Mouse (Mus musculus): Measurements from ENCODE around the gene Zscan5b. TPM values are rescaled to one million over a fixed set of nuclear protein-coding genes. Genes with fewer than 3 reads are reported as not detected.
"Not testable (repeated sequence)": the region's sequence is repeated elsewhere in the genome, so short reads cannot be mapped to it uniquely, and the experiment has no call there.

Gene Zscan5b
- polyA plus RNA-seq (2014; fragmentation: Nextera tagmentation; extraction: Ambion mirVana), result not detected in 2 replicates

DNA sequence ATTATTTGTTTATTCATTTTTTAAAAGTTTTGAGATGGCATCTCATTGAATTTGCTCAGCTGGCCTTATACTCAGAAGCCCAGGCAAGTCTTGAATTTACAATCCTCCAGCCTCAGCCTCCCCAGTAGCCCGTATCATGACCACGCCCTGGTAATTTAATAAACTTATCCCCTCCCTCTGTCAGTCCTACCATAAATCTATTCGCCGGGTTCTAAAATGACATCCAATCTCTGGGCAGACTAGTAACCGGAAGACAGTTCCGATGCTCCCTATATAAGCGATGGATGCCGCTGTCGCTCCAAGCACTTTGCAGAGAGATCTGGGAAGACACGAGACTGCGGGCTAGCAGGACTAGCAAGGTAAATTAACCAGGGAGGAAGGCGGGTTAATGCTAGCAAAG is at the start of gene Zscan5b:
Gene Zscan5b, plus strand, starts transcription at position 301 of the 400 bp plus-strand sequence.
- DNase-seq (ENCODE audit: low spot score), result no peak
- H3K27ac ChIP-seq (ENCODE audit: low read depth, low read length), result no peak within 1 kb of the TSS
- no peak for ATAC-seq (replicated peaks; ENCODE audit: low FRiP score)
- no peak within 1 kb of the TSS for H3K9ac ChIP-seq (ENCODE audit: low read length)
- H3K36me3 ChIP-seq (ENCODE audit: control insufficient read depth, insufficient read depth, low read length), result no peaks in the 10 kb centered on the region
- 92% methylated on average over 12 of the region's 12 CpGs for WGBS
- no peak within 1 kb of the TSS for H3K4me3 ChIP-seq (ENCODE audit: low read depth, low read length)
- no peaks in the 10 kb centered on the region for H3K4me1 ChIP-seq (replicated peaks; ENCODE audit: control insufficient read depth, insufficient read depth, low read length)
- H3K27me3 ChIP-seq (ENCODE audit: control insufficient read depth, insufficient read depth, low read length), result no peaks in the 10 kb centered on the region
- no peak within 1 kb of the TSS for H3K4me2 ChIP-seq (ENCODE audit: low read depth, low read length, severe bottlenecking)
- H3K9me3 ChIP-seq (ENCODE audit: control insufficient read depth, low read length), result no peaks in the 10 kb centered on the region; the same call in 1 of the 2 replicates

GRCm38 (mm10) chr7:6172674-6173244 is 49.3 kb upstream of the Zscan5b start:
- Histone ChIP-seq H3K4me1 (replicated peaks; ENCODE audit: control insufficient read depth, insufficient read depth, low read length) (no peaks in the 10 kb centered on the region), H3K27ac (ENCODE audit: low read depth, low read length) (no peak overlapping the region), H3K4me3 (ENCODE audit: low read depth, low read length) (peak overlapping the region; percentile 68), H3K36me3 (ENCODE audit: control insufficient read depth, insufficient read depth, low read length) (no peaks in the 10 kb centered on the region), H3K9ac (ENCODE audit: low read length) (peak overlapping the region; percentile 73), H3K9me3 (ENCODE audit: control insufficient read depth, low read length) (no peaks in the 10 kb centered on the region), H3K4me2 (ENCODE audit: low read depth, low read length, severe bottlenecking) (peak overlapping the region; percentile 67), H3K27me3 (ENCODE audit: control insufficient read depth, insufficient read depth, low read length) (no peaks in the 10 kb centered on the region)
- DNase-seq (ENCODE audit: low spot score) (no peak), ATAC-seq (replicated peaks; ENCODE audit: low FRiP score) (peak; percentile 51)
- under 1% methylated on average over 28 of the region's 28 CpGs for WGBS

DNA sequence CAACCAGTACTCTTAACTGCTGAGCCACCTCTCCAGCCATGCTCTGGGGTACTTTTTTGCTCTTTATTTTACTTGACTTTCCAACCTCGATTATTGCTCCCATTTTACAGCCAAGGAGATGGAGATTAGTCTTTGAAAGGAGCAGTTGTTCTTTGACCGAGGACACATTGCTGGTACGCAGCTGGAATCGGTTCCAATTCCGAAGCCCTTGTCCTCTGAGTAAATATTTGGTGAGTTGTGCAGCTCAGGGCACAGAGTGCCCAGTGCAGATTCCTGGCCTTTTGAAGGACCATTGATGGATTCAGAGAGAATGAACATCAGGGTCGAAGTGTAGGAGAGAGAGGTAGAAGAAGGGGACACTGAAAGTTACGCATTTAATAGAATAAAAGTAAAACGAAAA is 48.2 kb upstream of the Zscan5b start:
- Histone ChIP-seq H3K36me3 (ENCODE audit: control insufficient read depth, insufficient read depth, low read length) (peaks cover 2% of the 10 kb centered on the region; the same call in 1 of the 2 replicates), H3K4me2 (ENCODE audit: low read depth, low read length, severe bottlenecking) (no peak overlapping the region), H3K9me3 (ENCODE audit: control insufficient read depth, low read length) (no peaks in the 10 kb centered on the region), H3K9ac (ENCODE audit: low read length) (no peak overlapping the region), H3K27me3 (ENCODE audit: control insufficient read depth, insufficient read depth, low read length) (no peaks in the 10 kb centered on the region), H3K4me3 (ENCODE audit: low read depth, low read length) (no peak overlapping the region), H3K27ac (ENCODE audit: low read depth, low read length) (no peak overlapping the region), H3K4me1 (replicated peaks; ENCODE audit: control insufficient read depth, insufficient read depth, low read length) (no peaks in the 10 kb centered on the region)
- 90% methylated on average over 8 of the region's 8 CpGs for WGBS
- DNase-seq (ENCODE audit: low spot score) (no peak), ATAC-seq (replicated peaks; ENCODE audit: low FRiP score) (no peak)

DNA sequence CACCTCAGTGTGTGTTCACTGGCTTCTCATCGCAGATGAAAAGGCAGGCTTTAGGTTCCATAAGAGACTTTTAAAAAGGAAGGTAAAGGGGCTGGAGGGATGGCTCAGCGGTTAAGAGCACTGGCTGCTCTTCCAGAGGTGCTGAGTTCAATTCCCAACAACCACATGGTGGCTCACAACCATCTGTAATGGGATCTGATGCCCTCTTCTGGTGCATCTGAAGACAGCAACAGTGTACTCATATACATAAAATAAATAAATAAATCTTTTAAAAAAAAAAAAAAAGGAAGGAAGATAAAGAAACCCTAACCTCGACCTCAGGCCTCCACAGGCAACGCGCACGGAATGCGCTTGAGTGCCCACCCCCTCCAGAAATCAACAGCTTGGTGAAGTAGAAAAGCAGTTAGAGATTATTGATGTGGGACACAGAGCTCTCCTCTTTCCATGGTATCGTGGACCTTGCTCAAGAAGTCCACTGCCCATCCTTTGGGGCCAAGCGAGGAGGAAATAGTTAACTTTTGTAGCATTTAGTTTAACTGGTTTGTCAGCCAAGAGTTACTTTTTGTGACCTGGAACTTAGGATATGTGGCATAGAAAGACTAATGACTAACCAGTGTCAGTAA is 47.6 kb upstream of the Zscan5b start:
- not testable (repeated sequence) for H3K4me2 ChIP-seq (ENCODE audit: low read depth, low read length, severe bottlenecking); H3K27ac ChIP-seq (ENCODE audit: low read depth, low read length); ATAC-seq (replicated peaks; ENCODE audit: low FRiP score); H3K36me3 ChIP-seq (ENCODE audit: control insufficient read depth, insufficient read depth, low read length); H3K4me3 ChIP-seq (ENCODE audit: low read depth, low read length); H3K27me3 ChIP-seq (ENCODE audit: control insufficient read depth, insufficient read depth, low read length); H3K9me3 ChIP-seq (ENCODE audit: control insufficient read depth, low read length); DNase-seq (ENCODE audit: low spot score); H3K9ac ChIP-seq (ENCODE audit: low read length); H3K4me1 ChIP-seq (replicated peaks; ENCODE audit: control insufficient read depth, insufficient read depth, low read length)
- 82% methylated on average over 9 of the region's 9 CpGs for WGBS

DNA sequence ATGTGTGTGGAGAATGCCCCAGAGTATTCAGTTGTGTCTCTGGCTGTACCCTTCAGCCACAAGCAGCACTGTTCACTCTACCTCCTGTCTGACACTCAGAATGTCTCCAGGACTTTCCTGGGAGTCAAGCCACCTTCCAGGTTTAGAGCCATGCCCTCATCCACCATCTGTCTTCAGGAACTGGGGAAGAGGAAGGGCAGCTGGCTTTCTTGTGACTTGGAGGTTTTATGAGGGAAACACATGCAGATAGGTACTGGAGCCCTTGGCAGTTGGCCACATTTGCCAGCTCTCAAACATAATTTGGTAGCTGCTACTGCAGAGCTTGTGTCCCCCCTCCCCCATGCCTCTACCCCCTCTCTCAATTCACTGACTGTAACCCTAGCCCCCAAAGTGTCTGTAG is 43.1 kb upstream of the Zscan5b start:
- DNase-seq (ENCODE audit: low spot score), result no peak

DNA sequence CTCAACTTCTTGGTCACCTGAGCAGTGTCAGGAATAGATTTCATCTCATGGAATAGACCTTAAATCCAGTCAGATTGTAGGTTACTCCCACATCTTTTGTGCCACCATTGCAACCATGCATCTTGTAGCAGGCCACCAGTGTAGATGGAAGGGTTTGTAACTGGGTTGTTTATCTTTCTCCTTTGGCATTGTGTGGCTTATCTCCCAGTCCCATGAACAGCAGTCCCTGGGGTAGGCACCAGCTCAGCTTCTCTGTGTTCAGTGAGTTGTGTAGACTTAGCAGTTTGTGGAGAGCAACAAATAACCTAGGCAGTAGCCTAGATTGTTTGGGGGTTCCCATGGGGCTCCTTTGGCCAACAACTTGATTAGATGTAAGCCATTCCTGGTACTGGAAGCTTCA is 39.2 kb upstream of the Zscan5b start:
- H3K4me3 ChIP-seq (ENCODE audit: low read depth, low read length), result no peak overlapping the region
- H3K27me3 ChIP-seq (ENCODE audit: control insufficient read depth, insufficient read depth, low read length), result no peaks in the 10 kb centered on the region
- H3K36me3 ChIP-seq (ENCODE audit: control insufficient read depth, insufficient read depth, low read length), result peaks cover 20% of the 10 kb centered on the region
- H3K27ac ChIP-seq (ENCODE audit: low read depth, low read length), result no peak overlapping the region
- no peaks in the 10 kb centered on the region for H3K9me3 ChIP-seq (ENCODE audit: control insufficient read depth, low read length)
- no peaks in the 10 kb centered on the region for H3K4me1 ChIP-seq (replicated peaks; ENCODE audit: control insufficient read depth, insufficient read depth, low read length)
- ATAC-seq (replicated peaks; ENCODE audit: low FRiP score) (no peak), DNase-seq (ENCODE audit: low spot score) (no peak)
- H3K9ac ChIP-seq (ENCODE audit: low read length), result no peak overlapping the region
- H3K4me2 ChIP-seq (ENCODE audit: low read depth, low read length, severe bottlenecking), result no peak overlapping the region

More for the DNA sequence above, 43.1 kb upstream of the Zscan5b start:
- Histone ChIP-seq H3K4me1 (replicated peaks; ENCODE audit: control insufficient read depth, insufficient read depth, low read length) (no peaks in the 10 kb centered on the region), H3K27ac (ENCODE audit: low read depth, low read length) (no peak overlapping the region), H3K4me2 (ENCODE audit: low read depth, low read length, severe bottlenecking) (no peak overlapping the region), H3K36me3 (ENCODE audit: control insufficient read depth, insufficient read depth, low read length) (peaks cover 2% of the 10 kb centered on the region; the same call in 1 of the 2 replicates), H3K9ac (ENCODE audit: low read length) (no peak overlapping the region), H3K27me3 (ENCODE audit: control insufficient read depth, insufficient read depth, low read length) (no peaks in the 10 kb centered on the region), H3K9me3 (ENCODE audit: control insufficient read depth, low read length) (no peaks in the 10 kb centered on the region), H3K4me3 (ENCODE audit: low read depth, low read length) (no peak overlapping the region)
- no peak for ATAC-seq (replicated peaks; ENCODE audit: low FRiP score)

DNA sequence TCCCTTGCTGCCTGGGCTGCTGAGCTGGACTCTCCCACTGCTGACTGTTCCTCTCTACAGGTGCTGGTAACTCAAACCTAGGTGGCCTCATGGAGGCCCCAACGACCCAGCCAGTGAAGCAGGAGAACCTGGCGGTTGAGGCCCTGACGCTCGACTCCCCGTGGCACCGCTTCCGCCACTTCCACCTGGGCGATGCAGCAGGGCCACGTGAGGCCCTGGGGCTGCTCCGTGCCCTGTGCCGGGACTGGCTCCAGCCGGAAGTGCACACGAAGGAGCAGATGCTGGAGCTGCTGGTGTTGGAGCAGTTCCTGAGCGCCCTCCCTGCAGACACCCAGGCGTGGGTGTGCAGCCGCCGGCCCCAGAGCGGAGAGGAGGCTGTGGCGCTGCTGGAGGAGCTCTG is 38.3 kb upstream of the Zscan5b start:
- ATAC-seq (replicated peaks; ENCODE audit: low FRiP score), result no peak
- no peak for DNase-seq (ENCODE audit: low spot score)

DNA sequence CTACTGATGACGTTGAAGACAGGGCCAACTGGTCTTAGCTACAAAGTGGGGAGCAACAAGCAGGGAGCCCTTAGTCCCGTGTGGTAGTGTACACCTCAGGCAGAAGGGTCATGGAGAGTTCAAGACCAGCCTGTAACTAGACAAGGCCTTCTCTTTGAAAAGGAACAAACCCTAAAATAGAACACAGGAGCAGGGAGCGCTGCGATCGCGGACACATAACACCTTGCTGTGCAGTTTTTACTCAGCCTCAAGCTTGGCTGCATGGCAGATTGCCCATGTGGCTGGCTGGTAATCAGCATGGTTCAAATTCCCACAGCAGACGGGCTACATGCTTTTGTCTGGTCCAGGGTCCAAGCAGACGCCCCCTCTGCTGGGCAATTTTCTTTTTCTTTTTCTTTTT is 37.6 kb upstream of the Zscan5b start:
- Histone ChIP-seq H3K27me3 (ENCODE audit: control insufficient read depth, insufficient read depth, low read length) (no peaks in the 10 kb centered on the region), H3K9me3 (ENCODE audit: control insufficient read depth, low read length) (no peaks in the 10 kb centered on the region), H3K4me3 (ENCODE audit: low read depth, low read length) (no peak overlapping the region), H3K4me2 (ENCODE audit: low read depth, low read length, severe bottlenecking) (no peak overlapping the region), H3K36me3 (ENCODE audit: control insufficient read depth, insufficient read depth, low read length) (peaks cover 18% of the 10 kb centered on the region), H3K27ac (ENCODE audit: low read depth, low read length) (no peak overlapping the region), H3K9ac (ENCODE audit: low read length) (no peak overlapping the region), H3K4me1 (replicated peaks; ENCODE audit: control insufficient read depth, insufficient read depth, low read length) (no peaks in the 10 kb centered on the region)
- ATAC-seq (replicated peaks; ENCODE audit: low FRiP score), result no peak
- WGBS, result 88% methylated on average over 8 of the region's 8 CpGs
- no peak for DNase-seq (ENCODE audit: low spot score)

More for the DNA sequence above, 38.3 kb upstream of the Zscan5b start:
- Histone ChIP-seq H3K36me3 (ENCODE audit: control insufficient read depth, insufficient read depth, low read length) (peaks cover 19% of the 10 kb centered on the region), H3K27ac (ENCODE audit: low read depth, low read length) (no peak overlapping the region), H3K4me3 (ENCODE audit: low read depth, low read length) (no peak overlapping the region), H3K4me1 (replicated peaks; ENCODE audit: control insufficient read depth, insufficient read depth, low read length) (no peaks in the 10 kb centered on the region), H3K9ac (ENCODE audit: low read length) (no peak overlapping the region), H3K4me2 (ENCODE audit: low read depth, low read length, severe bottlenecking) (no peak overlapping the region), H3K27me3 (ENCODE audit: control insufficient read depth, insufficient read depth, low read length) (no peaks in the 10 kb centered on the region), H3K9me3 (ENCODE audit: control insufficient read depth, low read length) (no peaks in the 10 kb centered on the region)
- 92% methylated on average over 19 of the region's 19 CpGs for WGBS

DNA sequence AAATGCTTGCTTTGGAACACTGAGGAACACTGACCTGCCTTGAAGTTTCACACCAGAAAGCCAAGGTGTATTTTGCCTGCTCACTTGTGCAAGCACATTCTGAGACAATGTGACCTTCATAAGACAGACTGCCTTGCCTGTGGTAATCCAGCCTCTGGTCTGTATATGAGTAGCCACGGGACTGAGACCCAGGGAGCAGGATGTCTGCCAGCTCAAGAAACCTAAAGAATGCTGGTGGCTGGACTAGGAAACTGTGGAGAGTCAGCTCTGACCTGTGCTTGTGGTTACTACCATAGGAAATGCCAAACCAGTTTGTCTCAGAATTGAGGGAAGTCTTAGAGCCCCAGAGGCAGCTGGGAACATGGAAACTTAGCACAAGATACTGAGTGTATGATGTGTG is 36.7 kb upstream of the Zscan5b start:
- no peak overlapping the region for H3K4me3 ChIP-seq (ENCODE audit: low read depth, low read length)
- H3K27me3 ChIP-seq (ENCODE audit: control insufficient read depth, insufficient read depth, low read length), result no peaks in the 10 kb centered on the region
- H3K9ac ChIP-seq (ENCODE audit: low read length), result no peak overlapping the region
- H3K36me3 ChIP-seq (ENCODE audit: control insufficient read depth, insufficient read depth, low read length), result peaks cover 18% of the 10 kb centered on the region
- no peaks in the 10 kb centered on the region for H3K9me3 ChIP-seq (ENCODE audit: control insufficient read depth, low read length)
- DNase-seq (ENCODE audit: low spot score) (no peak), ATAC-seq (replicated peaks; ENCODE audit: low FRiP score) (no peak)
- no peaks in the 10 kb centered on the region for H3K4me1 ChIP-seq (replicated peaks; ENCODE audit: control insufficient read depth, insufficient read depth, low read length)
- no peak overlapping the region for H3K4me2 ChIP-seq (ENCODE audit: low read depth, low read length, severe bottlenecking)
- no peak overlapping the region for H3K27ac ChIP-seq (ENCODE audit: low read depth, low read length)
- 97% methylated on average over 1 of the region's 1 CpGs for WGBS
